Mouse (Mus musculus): ENCODE results near the gene Cdkn2c.
"Not testable (repeated sequence)": the region's sequence is repeated elsewhere in the genome, so short reads cannot be mapped to it uniquely, and the experiment has no call there.

DNA sequence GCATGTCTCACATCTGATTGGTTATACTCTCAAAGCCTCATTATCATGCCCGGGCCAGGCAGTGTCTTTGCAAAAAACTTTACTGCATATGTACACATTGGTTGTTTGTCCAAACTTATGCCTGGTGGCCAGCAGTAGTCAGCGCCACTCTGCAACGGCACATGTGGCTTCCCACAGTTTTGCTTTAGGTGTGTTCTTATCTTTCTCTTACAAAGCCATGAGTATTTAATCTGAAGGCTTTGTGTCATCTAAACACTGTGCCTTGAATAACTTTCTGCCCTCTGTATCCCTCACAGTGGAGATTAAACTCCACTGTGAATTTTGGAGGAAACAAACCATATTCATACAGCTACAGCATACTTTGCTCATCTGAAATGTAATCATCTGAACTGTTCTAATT, 33.7 kb upstream of the Cdkn2c start:
- TF ChIP-seq CTCF (conservative IDR thresholded peaks at IDR 0.05; ENCODE audit: low read length); POU5F1 (IDR thresholded peaks at IDR 0.05; ENCODE audit: borderline replicate concordance, low read length); NANOG (IDR thresholded peaks at IDR 0.05; ENCODE audit: borderline replicate concordance, low read length): not testable (repeated sequence)
